Mouse (Mus musculus) myocyte (in vitro differentiated cells): ENCODE results near the gene Scfd2.

ENCODE experiments used
- CEBPB ChIP-seq: IDR thresholded peaks from 2 replicates; pipeline ENCODE4 v1.6.1; 2011; ENCODE audit warnings: mild to moderate bottlenecking, moderate library complexity; ENCODE audit not compliant: poor library complexity, insufficient read depth, severe bottlenecking
- E2F4 ChIP-seq: IDR thresholded peaks from one replicate; pipeline ENCODE4 v1.6.1; 2011; ENCODE audit warnings: mild to moderate bottlenecking, control low read depth, moderate library complexity; ENCODE audit not compliant: insufficient read depth
- MAX ChIP-seq: IDR thresholded peaks from one replicate; pipeline ENCODE4 v1.6.1; 2011; ENCODE audit warnings: low read depth, mild to moderate bottlenecking, control low read depth
- MYOD1 ChIP-seq, 3 experiments: IDR thresholded peaks; one replicate each; pipeline ENCODE4 v1.6.1; 2011; ENCODE audit warnings: control low read depth in 2 of 3, low read depth in 2 of 3, mild to moderate bottlenecking in 2 of 3, moderate library complexity in 1 of 3; ENCODE audit not compliant: insufficient read length in 2 of 3, control insufficient read depth in 1 of 3
- MYOG ChIP-seq, 3 experiments: IDR thresholded peaks; one replicate each; pipeline ENCODE4 v1.6.1; 2011; ENCODE audit warnings: control low read depth in 2 of 3, low read depth in 2 of 3, mild to moderate bottlenecking in 2 of 3; ENCODE audit not compliant: insufficient read length in 2 of 3, control insufficient read depth in 1 of 3, insufficient read depth in 1 of 3
- POLR2A ChIP-seq: IDR thresholded peaks from one replicate; pipeline ENCODE4 v1.6.1; 2011; ENCODE audit warnings: low read depth, mild to moderate bottlenecking, control low read depth, moderate library complexity; ENCODE audit not compliant: insufficient read length
- POLR2AphosphoS2 ChIP-seq: IDR thresholded peaks from one replicate; pipeline ENCODE4 v1.6.1; 2011; ENCODE audit warnings: low read depth, control low read depth; ENCODE audit not compliant: insufficient read length
- REST ChIP-seq: IDR thresholded peaks from one replicate; pipeline ENCODE4 v1.6.1; 2011; ENCODE audit warnings: mild to moderate bottlenecking, control low read depth, moderate library complexity; ENCODE audit not compliant: insufficient read depth, insufficient read length
- SRF ChIP-seq: IDR thresholded peaks from one replicate; pipeline ENCODE4 v1.6.1; 2011; ENCODE audit warnings: low read depth; ENCODE audit not compliant: control insufficient read depth, insufficient read length
- TCF12 ChIP-seq: IDR thresholded peaks from one replicate; pipeline ENCODE4 v1.6.1; 2011; ENCODE audit warnings: mild to moderate bottlenecking, control low read depth; ENCODE audit not compliant: poor library complexity, insufficient read depth, severe bottlenecking
- USF1 ChIP-seq: IDR thresholded peaks from one replicate; pipeline ENCODE4 v1.6.1; 2011; ENCODE audit warnings: low read depth, mild to moderate bottlenecking, control low read depth, moderate library complexity

DNA sequence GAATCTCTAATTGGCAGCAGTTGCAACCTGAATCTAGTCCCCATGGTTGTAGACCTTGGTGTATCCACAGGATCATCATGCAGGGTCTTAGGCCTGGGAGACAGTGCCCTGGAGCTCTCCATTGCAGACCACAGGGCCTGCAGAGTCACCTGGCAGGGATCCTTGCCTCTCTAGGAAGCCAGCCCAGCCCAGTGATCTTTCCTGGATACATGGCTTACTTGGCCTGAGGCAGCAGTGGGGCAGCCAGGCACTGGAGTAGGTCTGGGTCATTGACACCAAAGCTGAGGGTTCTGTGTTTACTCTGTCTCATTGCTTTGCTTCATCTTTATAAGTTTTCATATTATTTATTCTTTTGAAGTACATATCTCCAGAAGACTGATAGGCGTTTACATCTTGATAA lies 29.6 kb upstream of the Scfd2 start:
- no peak for TF ChIP-seq POLR2A
- no peak for TF ChIP-seq TCF12
- TF ChIP-seq MYOG (IDR thresholded peaks at IDR 0.05; ENCODE audit: control insufficient read depth in 1 of 3, insufficient read depth in 1 of 3, insufficient read length in 2 of 3, low read depth in 2 of 3) = no peak
- no peak for TF ChIP-seq E2F4
- no peak for TF ChIP-seq MAX
- TF ChIP-seq USF1 = no peak
- TF ChIP-seq REST = no peak
- no peak for TF ChIP-seq POLR2AphosphoS2
- no peak for TF ChIP-seq MYOD1 (IDR thresholded peaks at IDR 0.05; ENCODE audit: control insufficient read depth in 1 of 3, insufficient read length in 2 of 3, low read depth in 2 of 3)
- TF ChIP-seq CEBPB = no peak
- no peak for TF ChIP-seq SRF
